Mouse (Mus musculus): Measurements from ENCODE around the gene Lypd1. TPM values are rescaled to one million over a fixed set of nuclear protein-coding genes. Genes with fewer than 3 reads are reported as not detected.

Gene Lypd1
- 20.7 and 24.8 TPM in 2 replicates for polyA plus RNA-seq (2016; fragmentation: Nextera tagmentation; extraction: Ambion mirVana)

- Histone ChIP-seq H3K4me1 (peaks cover 23% of the 10 kb centered on the region), H3K4me3 (peak within 1 kb of the TSS; percentile 46), H3K27me3 (peaks cover 18% of the 10 kb centered on the region), H3K27ac (peak within 1 kb of the TSS; percentile 49; the same call in 1 of the 2 replicates), H3K4me2 (replicated peaks) (peak within 1 kb of the TSS; percentile 81), H3K36me3 (no peaks in the 10 kb centered on the region), H3K9me3 (replicated peaks) (no peaks in the 10 kb centered on the region), H3K9ac (peak within 1 kb of the TSS; percentile 51)
- 5% methylated on average over 30 of the region's 30 CpGs for WGBS
- ATAC-seq (ENCODE audit: low FRiP score), result peak; percentile 27
Observed at GRCm38 (mm10) chr1:125912601-125913600, at the start of gene Lypd1. TSS of gene Lypd1 (minus strand) at chr1:125913101.

DNA sequence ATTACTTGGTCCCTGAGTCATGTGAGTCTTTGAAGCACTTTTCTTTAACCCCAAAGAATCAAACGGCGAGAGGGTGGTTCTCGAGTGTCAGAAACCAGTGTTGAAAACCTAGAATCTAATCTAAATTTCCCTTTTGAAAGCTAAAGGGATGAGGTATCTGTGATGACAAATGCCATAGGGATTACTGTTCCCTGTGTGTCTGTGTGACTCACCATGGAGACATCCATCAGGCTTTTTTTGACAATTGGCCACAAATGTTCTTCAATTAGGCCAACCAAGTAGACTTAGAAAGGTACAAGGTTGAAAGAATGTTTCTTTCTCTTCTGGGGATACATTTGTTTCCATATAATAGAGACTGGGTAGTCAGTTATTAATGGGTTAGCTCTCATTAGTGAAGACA lies 38.1 kb upstream of the Lypd1 start:
- Histone ChIP-seq H3K4me3 (no peak overlapping the region), H3K27me3 (no peaks in the 10 kb centered on the region), H3K36me3 (no peaks in the 10 kb centered on the region), H3K4me2 (replicated peaks) (no peak overlapping the region), H3K9me3 (replicated peaks) (no peaks in the 10 kb centered on the region), H3K27ac (no peak overlapping the region), H3K4me1 (0 out of 2 replicates have a peak, but pooled peaks cover 2% of the 10 kb centered on the region), H3K9ac (no peak overlapping the region)
- no peak for ATAC-seq (ENCODE audit: low FRiP score)
- WGBS, result 85% methylated on average over 3 of the region's 3 CpGs

DNA sequence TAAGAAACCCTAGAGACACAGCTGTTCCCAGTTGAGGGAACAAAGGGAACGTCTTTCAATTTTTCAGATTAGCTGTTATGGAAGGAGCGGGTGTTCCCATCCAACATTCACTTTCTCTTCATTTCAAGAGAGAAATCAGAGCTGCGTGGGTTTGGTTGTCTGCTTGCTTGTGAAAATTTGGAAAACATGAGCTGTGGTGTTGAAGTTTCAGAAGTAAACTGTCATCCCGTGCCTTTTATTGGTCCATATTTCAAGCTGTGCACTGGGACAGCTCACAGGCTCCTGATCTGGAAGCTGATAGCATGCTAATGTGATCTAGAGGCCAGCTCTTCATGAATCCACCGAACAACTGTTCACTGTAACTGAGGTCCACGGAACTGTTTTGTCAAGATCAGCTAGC lies 36.2 kb upstream of the Lypd1 start:
- 78% methylated on average over 6 of the region's 6 CpGs for WGBS
- ATAC-seq (ENCODE audit: low FRiP score), result no peak
- H3K4me2 ChIP-seq (replicated peaks), result no peak overlapping the region

GRCm38 (mm10) chr1:125945136-125945535 lies 32.2 kb upstream of the Lypd1 start:
- ATAC-seq (ENCODE audit: low FRiP score), result no peak
- no peak overlapping the region for H3K9ac ChIP-seq
- no peaks in the 10 kb centered on the region for H3K36me3 ChIP-seq
- no peak overlapping the region for H3K4me3 ChIP-seq
- H3K27ac ChIP-seq, result no peak overlapping the region
- H3K9me3 ChIP-seq (replicated peaks), result no peaks in the 10 kb centered on the region
- H3K4me1 ChIP-seq, result 0 out of 2 replicates have a peak, but pooled peaks cover 2% of the 10 kb centered on the region
- no peaks in the 10 kb centered on the region for H3K27me3 ChIP-seq
- H3K4me2 ChIP-seq (replicated peaks), result no peak overlapping the region
- 85% methylated on average over 9 of the region's 9 CpGs for WGBS

More for the DNA sequence above, 36.2 kb upstream of the Lypd1 start:
- no peak overlapping the region for H3K4me3 ChIP-seq
- H3K27me3 ChIP-seq, result no peaks in the 10 kb centered on the region
- H3K27ac ChIP-seq, result no peak overlapping the region
- no peak overlapping the region for H3K9ac ChIP-seq
- H3K4me1 ChIP-seq, result 0 out of 2 replicates have a peak, but pooled peaks cover 2% of the 10 kb centered on the region
- no peaks in the 10 kb centered on the region for H3K9me3 ChIP-seq (replicated peaks)
- no peaks in the 10 kb centered on the region for H3K36me3 ChIP-seq

- Histone ChIP-seq H3K27me3 (no peaks in the 10 kb centered on the region), H3K36me3 (no peaks in the 10 kb centered on the region), H3K9me3 (replicated peaks) (no peaks in the 10 kb centered on the region), H3K27ac (no peak overlapping the region), H3K4me3 (no peak overlapping the region), H3K9ac (no peak overlapping the region), H3K4me2 (replicated peaks) (no peak overlapping the region), H3K4me1 (no peaks in the 10 kb centered on the region)
- no peak for ATAC-seq (ENCODE audit: low FRiP score)
- WGBS, result 79% methylated on average over 1 of the region's 1 CpGs
Observed at GRCm38 (mm10) chr1:125943305-125943704, 30.4 kb upstream of the Lypd1 start.

DNA sequence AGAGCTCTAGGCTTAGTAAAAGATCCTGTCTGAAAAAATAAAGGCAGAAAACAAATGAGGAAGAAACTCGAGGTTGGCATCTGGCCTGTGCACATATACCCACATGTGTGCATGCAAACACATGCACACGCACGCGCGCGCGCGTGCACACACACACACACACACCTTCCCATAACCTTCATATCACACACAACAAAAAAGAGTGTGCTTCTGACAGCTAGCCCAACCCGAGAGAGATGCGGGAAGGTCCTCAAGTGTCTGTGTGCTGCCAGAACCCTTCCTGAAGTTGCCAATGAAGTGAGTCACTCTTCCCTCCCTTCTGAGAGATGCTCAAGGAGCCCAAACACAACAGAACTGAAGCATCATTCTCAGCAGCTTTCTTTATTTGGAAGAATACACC lies 12.6 kb upstream of the Lypd1 start:
- Histone ChIP-seq H3K4me3 (no peak overlapping the region), H3K9ac (no peak overlapping the region), H3K4me2 (replicated peaks) (no peak overlapping the region), H3K27me3 (no peaks in the 10 kb centered on the region), H3K9me3 (replicated peaks) (no peaks in the 10 kb centered on the region), H3K4me1 (no peaks in the 10 kb centered on the region), H3K27ac (no peak overlapping the region), H3K36me3 (no peaks in the 10 kb centered on the region)
- 94% methylated on average over 10 of the region's 10 CpGs for WGBS
- no peak for ATAC-seq (ENCODE audit: low FRiP score)

- ATAC-seq (ENCODE audit: low FRiP score), result no peak
- 80% methylated on average over 2 of the region's 2 CpGs for WGBS
Observed at GRCm38 (mm10) chr1:125923062-125923461, 10.2 kb upstream of the Lypd1 start.

GRCm38 (mm10) chr1:125920696-125921095 lies 7.8 kb upstream of the Lypd1 start:
- no peak overlapping the region for H3K27ac ChIP-seq

More at GRCm38 (mm10) chr1:125923062-125923461, 10.2 kb upstream of the Lypd1 start:
- Histone ChIP-seq H3K27ac (no peak overlapping the region), H3K4me3 (no peak overlapping the region), H3K27me3 (no peaks in the 10 kb centered on the region), H3K36me3 (no peaks in the 10 kb centered on the region), H3K9ac (no peak overlapping the region), H3K4me1 (no peaks in the 10 kb centered on the region), H3K4me2 (replicated peaks) (no peak overlapping the region), H3K9me3 (replicated peaks) (0 out of 2 replicates have a peak, but pooled peaks cover 4% of the 10 kb centered on the region)

DNA sequence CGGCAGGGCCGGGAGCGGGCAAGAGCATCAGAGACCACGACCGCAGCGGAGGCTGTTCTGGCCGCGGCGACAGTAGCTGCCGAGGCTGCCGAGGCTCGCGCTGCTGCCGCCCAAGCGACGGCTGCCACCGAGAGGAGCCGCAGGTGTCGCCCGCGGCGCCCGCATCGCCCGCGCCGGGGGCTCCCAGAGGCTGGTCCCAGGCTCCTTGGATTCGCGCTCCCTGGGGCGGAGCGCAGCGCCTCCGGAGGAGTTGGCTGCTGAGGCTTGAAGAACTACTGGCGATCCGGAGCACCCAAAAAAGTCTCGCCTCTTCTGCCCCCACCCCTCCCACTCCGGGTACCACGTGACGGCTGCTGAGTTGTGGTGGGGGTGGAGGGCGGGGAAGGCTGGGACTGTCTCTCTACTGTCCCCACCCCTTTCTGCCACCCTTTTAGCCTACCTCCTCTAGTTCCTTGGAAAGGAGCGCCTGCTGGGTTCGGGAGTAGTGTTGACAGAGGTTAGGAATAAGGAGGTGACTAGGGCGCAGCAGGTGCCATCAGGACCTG lies 928 bp downstream of the Lypd1 start:
- Histone ChIP-seq H3K9ac (peak overlapping the region; percentile 51), H3K27ac (0 out of 2 replicates have a peak overlapping the region, but pooled peaks have one; percentile 19), H3K9me3 (replicated peaks) (no peaks in the 10 kb centered on the region), H3K27me3 (peaks cover 18% of the 10 kb centered on the region), H3K4me2 (replicated peaks) (peak overlapping the region; percentile 81), H3K4me1 (peaks cover 23% of the 10 kb centered on the region), H3K4me3 (peak overlapping the region; percentile 46), H3K36me3 (no peaks in the 10 kb centered on the region)
- 1% methylated on average over 43 of the region's 43 CpGs for WGBS
- ATAC-seq (ENCODE audit: low FRiP score), result peak; percentile 59

More at GRCm38 (mm10) chr1:125920696-125921095, 7.8 kb upstream of the Lypd1 start:
- no peaks in the 10 kb centered on the region for H3K4me1 ChIP-seq
- no peak overlapping the region for H3K9ac ChIP-seq
- H3K36me3 ChIP-seq, result no peaks in the 10 kb centered on the region
- H3K4me2 ChIP-seq (replicated peaks), result no peak overlapping the region
- WGBS, result 89% methylated on average over 3 of the region's 3 CpGs
- H3K4me3 ChIP-seq, result no peak overlapping the region
- 0 out of 2 replicates have a peak, but pooled peaks cover 4% of the 10 kb centered on the region for H3K9me3 ChIP-seq (replicated peaks)
- no peaks in the 10 kb centered on the region for H3K27me3 ChIP-seq
- no peak for ATAC-seq (ENCODE audit: low FRiP score)

DNA sequence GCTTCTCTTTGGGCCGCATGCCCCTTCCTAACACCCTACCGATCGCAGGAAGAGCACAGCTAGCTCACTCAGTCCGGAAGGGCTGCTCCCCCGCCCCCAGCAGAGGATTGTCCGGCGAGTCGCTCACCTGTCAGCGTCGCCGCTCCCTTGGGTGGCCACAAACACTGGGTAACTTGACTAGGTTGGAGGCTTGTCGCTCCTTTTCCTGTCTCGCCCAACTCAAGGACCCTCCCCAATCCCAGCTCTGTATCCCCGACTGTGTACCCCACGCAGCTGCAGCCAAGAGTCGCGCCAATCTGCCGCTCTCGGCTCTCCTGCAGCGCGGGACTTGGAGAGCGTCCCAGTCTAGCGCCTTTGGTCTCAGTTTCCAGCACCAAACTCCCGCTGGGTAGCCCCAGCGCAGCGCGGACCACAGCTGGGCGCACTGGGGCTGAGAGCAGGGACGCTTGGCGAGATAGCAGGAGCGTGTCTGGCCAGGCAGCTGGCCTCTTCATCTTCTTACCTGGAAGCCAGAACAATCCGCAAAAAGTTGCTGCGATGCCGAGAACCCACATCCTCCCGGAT lies 1.5 kb downstream of the Lypd1 start:
- 0 out of 2 replicates have a peak overlapping the region, but pooled peaks have one; percentile 19 for H3K27ac ChIP-seq

GRCm38 (mm10) chr1:125910871-125911265 lies 2.0 kb downstream of the Lypd1 start:
- Histone ChIP-seq H3K4me2 (replicated peaks) (peak overlapping the region; percentile 81), H3K9me3 (replicated peaks) (no peaks in the 10 kb centered on the region), H3K27ac (no peak overlapping the region), H3K9ac (peak overlapping the region; percentile 51), H3K36me3 (no peaks in the 10 kb centered on the region), H3K27me3 (peaks cover 18% of the 10 kb centered on the region), H3K4me1 (peaks cover 23% of the 10 kb centered on the region), H3K4me3 (peak overlapping the region; percentile 46)
- WGBS, result 5% methylated on average over 9 of the region's 9 CpGs
- peak; percentile 64 for ATAC-seq (ENCODE audit: low FRiP score)

More for the DNA sequence above, 1.5 kb downstream of the Lypd1 start:
- H3K4me1 ChIP-seq, result peaks cover 23% of the 10 kb centered on the region
- no peaks in the 10 kb centered on the region for H3K9me3 ChIP-seq (replicated peaks)
- peak overlapping the region; percentile 81 for H3K4me2 ChIP-seq (replicated peaks)
- WGBS, result under 1% methylated on average over 35 of the region's 35 CpGs
- H3K9ac ChIP-seq, result peak overlapping the region; percentile 51
- ATAC-seq (ENCODE audit: low FRiP score), result peak; percentile 55
- H3K27me3 ChIP-seq, result peaks cover 18% of the 10 kb centered on the region
- peak overlapping the region; percentile 46 for H3K4me3 ChIP-seq
- H3K36me3 ChIP-seq, result no peaks in the 10 kb centered on the region
